ENCODE assay signal across 8 mouse cellular contexts in genomic region chr8:109536703-109537102, GRCm38 (mm10). TPM values are rescaled to one million over a fixed set of nuclear protein-coding genes. Genes with fewer than 3 reads are reported as not detected.
DNase-seq lines count a peak whose midpoint lies in the region; ATAC-seq and TF ChIP-seq lines count a peak whose summit lies in the region.

No protein-coding gene starts in this region.

- WGBS in heart, embryonic 12.5 days, result 3% methylated on average over 5 of the region's 5 CpGs
- 10% methylated on average over 5 of the region's 5 CpGs for WGBS in liver, embryonic 12.5 days (ENCODE audit: insufficient replicate concordance)
- 6% methylated on average over 5 of the region's 5 CpGs for WGBS in neural tube, embryonic 11.5 days
- 7% methylated on average over 4 of the region's 5 CpGs for WGBS in stomach, postnatal 0 days

- H3K4me1 ChIP-seq in bone marrow macrophage, adult 2 months (ENCODE audit: control insufficient read depth, insufficient read depth, low read length), result no peaks in the 10 kb centered on the region
- no peaks in the 10 kb centered on the region for H3K4me1 ChIP-seq in embryonic fibroblast, embryonic 13.5 days (ENCODE audit: control insufficient read depth, insufficient read depth, low read length)
- H3K4me1 ChIP-seq in heart, embryonic 12.5 days (replicated peaks), result peaks cover 4% of the 10 kb centered on the region
- no peaks in the 10 kb centered on the region for H3K4me1 ChIP-seq in liver, embryonic 12.5 days
- H3K4me1 ChIP-seq in neural tube, embryonic 11.5 days (ENCODE audit: control insufficient read depth, insufficient read depth, low read length), result no peaks in the 10 kb centered on the region
- no peaks in the 10 kb centered on the region for H3K4me1 ChIP-seq in stomach, postnatal 0 days (replicated peaks; ENCODE audit: control insufficient read depth, insufficient read depth)

- peaks cover 10% of the 10 kb centered on the region; the same call in 1 of the 2 replicates for H3K27me3 ChIP-seq in heart, embryonic 12.5 days (replicated peaks)
- no peaks in the 10 kb centered on the region for H3K27me3 ChIP-seq in liver, embryonic 12.5 days (replicated peaks)
- no peaks in the 10 kb centered on the region for H3K27me3 ChIP-seq in neural tube, embryonic 11.5 days (ENCODE audit: control insufficient read depth, insufficient read depth, low read length)
- no peaks in the 10 kb centered on the region for H3K27me3 ChIP-seq in stomach, postnatal 0 days (ENCODE audit: control insufficient read depth, insufficient read depth, low read length)

- no peaks in the 10 kb centered on the region for H3K36me3 ChIP-seq in heart, embryonic 12.5 days
- no peaks in the 10 kb centered on the region for H3K36me3 ChIP-seq in liver, embryonic 12.5 days
- no peaks in the 10 kb centered on the region for H3K36me3 ChIP-seq in neural tube, embryonic 11.5 days (ENCODE audit: control insufficient read depth, insufficient read depth, low read length)
- no peaks in the 10 kb centered on the region for H3K36me3 ChIP-seq in stomach, postnatal 0 days (ENCODE audit: control insufficient read depth, insufficient read depth, low read length)

- no peak overlapping the region for H3K4me3 ChIP-seq in bone marrow macrophage, adult 2 months (ENCODE audit: insufficient read depth, low read length)
- H3K4me3 ChIP-seq in embryonic fibroblast, embryonic 13.5 days (ENCODE audit: insufficient read depth, low read length), result no peak overlapping the region
- H3K4me3 ChIP-seq in heart, embryonic 12.5 days, result peak overlapping the region; percentile 20
- no peak overlapping the region for H3K4me3 ChIP-seq in liver, embryonic 12.5 days
- no peak overlapping the region for H3K4me3 ChIP-seq in neural tube, embryonic 11.5 days (ENCODE audit: low read depth, low read length)
- no peak overlapping the region for H3K4me3 ChIP-seq in stomach, postnatal 0 days (ENCODE audit: low read depth, low read length)

- peak overlapping the region; percentile 10; the same call in 1 of the 2 replicates for H3K9ac ChIP-seq in heart, embryonic 12.5 days
- H3K9ac ChIP-seq in liver, embryonic 12.5 days, result no peak overlapping the region
- H3K9ac ChIP-seq in neural tube, embryonic 11.5 days (ENCODE audit: low read length), result no peak overlapping the region
- H3K9ac ChIP-seq in stomach, postnatal 0 days (ENCODE audit: low read length), result no peak overlapping the region

- peak; percentile 78 to 79 for DNase-seq in B cell, adult 2 months
- DNase-seq in kidney, postnatal 10 days, result peak; percentile 88
- DNase-seq in neural tube, embryonic 11.5 days (ENCODE audit: low spot score), result peak; percentile 88
- DNase-seq in stomach, postnatal 0 days (ENCODE audit: low spot score), result peak; percentile 84

- no peak overlapping the region for H3K27ac ChIP-seq in bone marrow macrophage, adult 2 months (ENCODE audit: insufficient read depth, low read depth, low read length)
- no peak overlapping the region for H3K27ac ChIP-seq in embryonic fibroblast, embryonic 13.5 days (ENCODE audit: insufficient read depth, low read length)
- peak overlapping the region; percentile 14; the same call in 1 of the 2 replicates for H3K27ac ChIP-seq in heart, embryonic 12.5 days (ENCODE audit: poor library complexity, severe bottlenecking)
- H3K27ac ChIP-seq in liver, embryonic 12.5 days, result no peak overlapping the region
- H3K27ac ChIP-seq in neural tube, embryonic 11.5 days (ENCODE audit: low read depth, low read length), result no peak overlapping the region
- H3K27ac ChIP-seq in stomach, postnatal 0 days (replicated peaks), result no peak overlapping the region

- peak; percentile 82 for ATAC-seq in heart, embryonic 12.5 days (ENCODE audit: insufficient number of reproducible peaks, low FRiP score)
- ATAC-seq in liver, embryonic 12.5 days, result peak; percentile 62
- no peak for ATAC-seq in neural tube, embryonic 11.5 days (ENCODE audit: insufficient read depth, low FRiP score, low TSS enrichment)
- peak; percentile 79 for ATAC-seq in stomach, postnatal 0 days (ENCODE audit: low FRiP score, low TSS enrichment)

- TF ChIP-seq CTCF in bone marrow macrophage, adult 2 months (IDR thresholded peaks at IDR 0.05; ENCODE audit: low read depth, low read length), result peak; percentile 88
- peak; percentile 72; the same call in 1 of the 2 replicates for TF ChIP-seq CTCF in embryonic fibroblast, embryonic 13.5 days (IDR thresholded peaks at IDR 0.05; ENCODE audit: borderline replicate concordance, insufficient read depth, low read length)
- peak; percentile 86 for TF ChIP-seq CTCF in stomach, postnatal 0 days (IDR thresholded peaks at IDR 0.05; ENCODE audit: low read depth)

- H3K9me3 ChIP-seq in heart, embryonic 12.5 days (replicated peaks), result no peaks in the 10 kb centered on the region
- no peaks in the 10 kb centered on the region for H3K9me3 ChIP-seq in liver, embryonic 12.5 days (replicated peaks)
- H3K9me3 ChIP-seq in neural tube, embryonic 11.5 days (ENCODE audit: control insufficient read depth, low read length), result no peaks in the 10 kb centered on the region
- H3K9me3 ChIP-seq in stomach, postnatal 0 days (ENCODE audit: control insufficient read depth, low read length), result no peaks in the 10 kb centered on the region

- no peak for TF ChIP-seq EP300 in stomach, postnatal 0 days (optimal IDR thresholded peaks at IDR 0.05)

- TF ChIP-seq POLR2A in bone marrow macrophage, adult 2 months (IDR thresholded peaks at IDR 0.05; ENCODE audit: borderline replicate concordance, low read depth, low read length), result no peak
- TF ChIP-seq POLR2A in embryonic fibroblast, embryonic 13.5 days (IDR thresholded peaks at IDR 0.05; ENCODE audit: low read depth, low read length), result no peak

- H3K4me2 ChIP-seq in heart, embryonic 12.5 days, result peak overlapping the region; percentile 45
- no peak overlapping the region for H3K4me2 ChIP-seq in liver, embryonic 12.5 days
- no peak overlapping the region for H3K4me2 ChIP-seq in neural tube, embryonic 11.5 days (ENCODE audit: low read depth)
- H3K4me2 ChIP-seq in stomach, postnatal 0 days (replicated peaks; ENCODE audit: low read depth), result no peak overlapping the region

RNA-seq across cellular contexts. Expression of gene Dhx38, which starts 29.0 kb away (rescaled TPM):
- polyA plus RNA-seq in bone marrow macrophage, adult 2 months (2012; ENCODE audit: insufficient read depth, insufficient read length, missing spikeins), result 29.8 and 32.9 TPM in 2 replicates
- polyA plus RNA-seq in embryonic fibroblast, embryonic 13.5 days (2011; ENCODE audit: insufficient read length, low read depth, missing spikeins), result 23.0 and 23.3 TPM in 2 replicates
- polyA plus RNA-seq in heart, embryonic 12.5 days (2016; fragmentation: Nextera tagmentation; extraction: Ambion mirVana), result 19.5 and 19.8 TPM in 2 replicates
- 18.6 and 19.8 TPM in 2 replicates for polyA plus RNA-seq in liver, embryonic 12.5 days (2016; fragmentation: Nextera tagmentation; extraction: Ambion mirVana)
- 25.0 and 27.1 TPM in 2 replicates for polyA plus RNA-seq in neural tube, embryonic 11.5 days (2014; fragmentation: Nextera tagmentation; extraction: Ambion mirVana)
- polyA plus RNA-seq in stomach, postnatal 0 days (2015; fragmentation: Nextera tagmentation; extraction: Ambion mirVana), result 7.0 and 7.2 TPM in 2 replicates

RNA-seq across cellular contexts. Expression of gene Txnl4b, which starts 29.0 kb away (rescaled TPM):
- polyA plus RNA-seq in bone marrow macrophage, adult 2 months (2012; ENCODE audit: insufficient read depth, insufficient read length, missing spikeins), result 12.7 and 16.7 TPM in 2 replicates
- 8.2 and 13.1 TPM in 2 replicates for polyA plus RNA-seq in embryonic fibroblast, embryonic 13.5 days (2011; ENCODE audit: insufficient read length, low read depth, missing spikeins)
- 16.2 and 17.2 TPM in 2 replicates for polyA plus RNA-seq in heart, embryonic 12.5 days (2016; fragmentation: Nextera tagmentation; extraction: Ambion mirVana)
- polyA plus RNA-seq in liver, embryonic 12.5 days (2016; fragmentation: Nextera tagmentation; extraction: Ambion mirVana), result 12.7 and 13.9 TPM in 2 replicates
- polyA plus RNA-seq in neural tube, embryonic 11.5 days (2014; fragmentation: Nextera tagmentation; extraction: Ambion mirVana), result 32.2 and 33.1 TPM in 2 replicates
- polyA plus RNA-seq in stomach, postnatal 0 days (2015; fragmentation: Nextera tagmentation; extraction: Ambion mirVana), result 16.3 and 16.7 TPM in 2 replicates

RNA-seq across cellular contexts. Expression of gene Hp, which starts 42.3 kb away (rescaled TPM):
- 0.74 TPM in 1 of 2 replicates, not detected in the other for polyA plus RNA-seq in bone marrow macrophage, adult 2 months (2012; ENCODE audit: insufficient read depth, insufficient read length, missing spikeins)
- 0.39 TPM in 1 of 2 replicates, not detected in the other for polyA plus RNA-seq in embryonic fibroblast, embryonic 13.5 days (2011; ENCODE audit: insufficient read length, low read depth, missing spikeins)
- 0.33 TPM in 1 of 2 replicates, not detected in the other for polyA plus RNA-seq in heart, embryonic 12.5 days (2016; fragmentation: Nextera tagmentation; extraction: Ambion mirVana)
- 10.5 and 10.8 TPM in 2 replicates for polyA plus RNA-seq in liver, embryonic 12.5 days (2016; fragmentation: Nextera tagmentation; extraction: Ambion mirVana)
- 0.92 and 1.3 TPM in 2 replicates for polyA plus RNA-seq in neural tube, embryonic 11.5 days (2014; fragmentation: Nextera tagmentation; extraction: Ambion mirVana)
- polyA plus RNA-seq in stomach, postnatal 0 days (2015; fragmentation: Nextera tagmentation; extraction: Ambion mirVana), result 5.0 and 8.4 TPM in 2 replicates

RNA-seq across cellular contexts. Expression of gene Pmfbp1, which starts 42.9 kb away (rescaled TPM):
- not detected in 2 replicates for polyA plus RNA-seq in bone marrow macrophage, adult 2 months (2012; ENCODE audit: insufficient read depth, insufficient read length, missing spikeins)
- polyA plus RNA-seq in embryonic fibroblast, embryonic 13.5 days (2011; ENCODE audit: insufficient read length, low read depth, missing spikeins), result not detected in 2 replicates
- polyA plus RNA-seq in heart, embryonic 12.5 days (2016; fragmentation: Nextera tagmentation; extraction: Ambion mirVana), result 0.23 TPM in 1 of 2 replicates, not detected in the other
- not detected in 2 replicates for polyA plus RNA-seq in liver, embryonic 12.5 days (2016; fragmentation: Nextera tagmentation; extraction: Ambion mirVana)
- 1.1 and 2.1 TPM in 2 replicates for polyA plus RNA-seq in neural tube, embryonic 11.5 days (2014; fragmentation: Nextera tagmentation; extraction: Ambion mirVana)
- 0.02 TPM in 1 of 2 replicates, not detected in the other for polyA plus RNA-seq in stomach, postnatal 0 days (2015; fragmentation: Nextera tagmentation; extraction: Ambion mirVana)
